Mouse (Mus musculus) layer of hippocampus, adult 9-10 months (tissue): ENCODE measurements at regions not wholly inside any gene's neighbourhood (a gene's known extent, or its start where the extent isn't known, plus 50 kb on each side); places are given as distances from the start of the nearest gene placed in this dataset.

Experiments
- DNase-seq: peaks from one replicate; pipeline ENCODE4 v3.0.0; 2022; ENCODE audit warnings: low spot score

GRCm38 (mm10) chr10:37716946-37717345, 578.2 kb upstream of the Marcks start:
- no peak for DNase-seq

- no peak for DNase-seq
These were observed 572.7 kb upstream of the Marcks start for GRCm38 (mm10) chr10:37711459-37711858.

GRCm38 (mm10) chr10:37694041-37694690, 555.4 kb upstream of the Marcks start:
- DNase-seq: peak; percentile 24

GRCm38 (mm10) chr10:37692851-37693250, 554.1 kb upstream of the Marcks start:
- DNase-seq: no peak

- DNase-seq: peak; percentile 21
These were observed 553.2 kb upstream of the Marcks start for GRCm38 (mm10) chr10:37691939-37692338.

GRCm38 (mm10) chr10:37683101-37683500, 544.4 kb upstream of the Marcks start:
- no peak for DNase-seq

GRCm38 (mm10) chr10:37680601-37681000, 541.9 kb upstream of the Marcks start:
- no peak for DNase-seq

GRCm38 (mm10) chr10:37677826-37678225, 539.1 kb upstream of the Marcks start:
- DNase-seq: no peak

- DNase-seq: no peak
These were observed 530.1 kb upstream of the Marcks start for GRCm38 (mm10) chr10:37668827-37669226.

GRCm38 (mm10) chr10:37667031-37667745, 528.5 kb upstream of the Marcks start:
- no peak for DNase-seq

- no peak for DNase-seq
These were observed 527.8 kb upstream of the Marcks start for GRCm38 (mm10) chr10:37666535-37666934.

- no peak for DNase-seq
These were observed 498.4 kb upstream of the Marcks start for GRCm38 (mm10) chr10:37637001-37637562.

- no peak for DNase-seq
These were observed 497.7 kb upstream of the Marcks start for GRCm38 (mm10) chr10:37636421-37636820.

GRCm38 (mm10) chr10:37630403-37630802, 491.7 kb upstream of the Marcks start:
- DNase-seq: no peak

GRCm38 (mm10) chr10:37627900-37628299, 489.2 kb upstream of the Marcks start:
- DNase-seq: no peak

- no peak for DNase-seq
These were observed 488.1 kb upstream of the Marcks start for GRCm38 (mm10) chr10:37626758-37627201.

- DNase-seq: no peak
These were observed 487.4 kb upstream of the Marcks start for GRCm38 (mm10) chr10:37625972-37626757.

GRCm38 (mm10) chr10:37623041-37623440, 484.3 kb upstream of the Marcks start:
- no peak for DNase-seq

- no peak for DNase-seq
These were observed 479.9 kb upstream of the Marcks start for GRCm38 (mm10) chr10:37618606-37619005.

GRCm38 (mm10) chr10:37617708-37618300, 479.1 kb upstream of the Marcks start:
- no peak for DNase-seq

- DNase-seq: no peak
These were observed 477.4 kb upstream of the Marcks start for GRCm38 (mm10) chr10:37615926-37616691.
